Mouse (Mus musculus): Measurements from ENCODE around the gene Pth.

Gene Pth

GRCm38 (mm10) chr7:113388470-113388869, at the start of gene Pth:
TSS of gene Pth (minus strand) at chr7:113388570.
- DNase-seq (ENCODE audit: low spot score), result no peak

- DNase-seq (ENCODE audit: low spot score), result peak; percentile 66
These were observed 47.9 kb upstream of the Pth start for GRCm38 (mm10) chr7:113436312-113436711.

- DNase-seq (ENCODE audit: low spot score), result peak; percentile 73
These were observed 45.9 kb upstream of the Pth start for GRCm38 (mm10) chr7:113434286-113434685.

- DNase-seq (ENCODE audit: low spot score), result no peak
These were observed 45.1 kb upstream of the Pth start for GRCm38 (mm10) chr7:113433451-113433850.

- DNase-seq (ENCODE audit: low spot score), result no peak
These were observed 44.5 kb upstream of the Pth start for GRCm38 (mm10) chr7:113432891-113433290.

GRCm38 (mm10) chr7:113420771-113421170, 32.4 kb upstream of the Pth start:
- no peak for DNase-seq (ENCODE audit: low spot score)

GRCm38 (mm10) chr7:113419070-113419782, 30.9 kb upstream of the Pth start:
- DNase-seq (ENCODE audit: low spot score), result peak; percentile 86

- no peak for DNase-seq (ENCODE audit: low spot score)
These were observed 28.2 kb upstream of the Pth start for GRCm38 (mm10) chr7:113416536-113416935.

GRCm38 (mm10) chr7:113415256-113415655, 26.9 kb upstream of the Pth start:
- DNase-seq (ENCODE audit: low spot score), result no peak

GRCm38 (mm10) chr7:113408712-113409111, 20.3 kb upstream of the Pth start:
- DNase-seq (ENCODE audit: low spot score), result no peak

GRCm38 (mm10) chr7:113398083-113398482, 9.7 kb upstream of the Pth start:
- no peak for DNase-seq (ENCODE audit: low spot score)

GRCm38 (mm10) chr7:113396661-113397060, 8.3 kb upstream of the Pth start:
- DNase-seq (ENCODE audit: low spot score), result no peak

- DNase-seq (ENCODE audit: low spot score), result no peak
These were observed 3.2 kb upstream of the Pth start for GRCm38 (mm10) chr7:113391619-113392018.

- DNase-seq (ENCODE audit: low spot score), result peak; percentile 85
These were observed 10.3 kb downstream of the Pth start for GRCm38 (mm10) chr7:113377875-113378658.

- DNase-seq (ENCODE audit: low spot score), result no peak
These were observed 15.7 kb downstream of the Pth start for GRCm38 (mm10) chr7:113372682-113373081.

GRCm38 (mm10) chr7:113369620-113370340, 18.6 kb downstream of the Pth start:
- DNase-seq (ENCODE audit: low spot score), result peak; percentile 77

GRCm38 (mm10) chr7:113368746-113369619, 19.4 kb downstream of the Pth start, which contains the start of gene Btbd10:
TSS of gene Btbd10 (minus strand) at chr7:113369392.
- peak; percentile 99 for DNase-seq (ENCODE audit: low spot score)

- DNase-seq (ENCODE audit: low spot score), result no peak
These were observed 20.9 kb downstream of the Pth start for GRCm38 (mm10) chr7:113367440-113367839.

- DNase-seq (ENCODE audit: low spot score), result no peak
These were observed 39.3 kb downstream of the Pth start for GRCm38 (mm10) chr7:113349089-113349488.

- DNase-seq (ENCODE audit: low spot score), result no peak
These were observed 40.7 kb downstream of the Pth start for GRCm38 (mm10) chr7:113347694-113348093.

GRCm38 (mm10) chr7:113347271-113347670, 41.1 kb downstream of the Pth start:
- DNase-seq (ENCODE audit: low spot score), result no peak

Data from urinary bladder, postnatal 14 days (tissue).